Mouse (Mus musculus) thymus, adult 18-20 months (tissue): ENCODE data around the gene Mybphl.

Experiments
- DNase-seq, 2 experiments: peaks; one replicate each; pipeline ENCODE4 v3.0.0; 2022; ENCODE audit warnings: mixed read lengths in 2 of 2

Gene Mybphl

GRCm38 (mm10) chr3:108411754-108412121, 47.0 kb downstream of the Mybphl start:
- DNase-seq: no peak

- DNase-seq: no peak
Measured at GRCm38 (mm10) chr3:108413634-108414360, 49.1 kb downstream of the Mybphl start.

- no peak for DNase-seq
Measured at GRCm38 (mm10) chr3:108414857-108415830, 50.4 kb downstream of the Mybphl start, which contains the start of gene Celsr2. Celsr2 (minus strand) TSS chr3:108415552.

DNA sequence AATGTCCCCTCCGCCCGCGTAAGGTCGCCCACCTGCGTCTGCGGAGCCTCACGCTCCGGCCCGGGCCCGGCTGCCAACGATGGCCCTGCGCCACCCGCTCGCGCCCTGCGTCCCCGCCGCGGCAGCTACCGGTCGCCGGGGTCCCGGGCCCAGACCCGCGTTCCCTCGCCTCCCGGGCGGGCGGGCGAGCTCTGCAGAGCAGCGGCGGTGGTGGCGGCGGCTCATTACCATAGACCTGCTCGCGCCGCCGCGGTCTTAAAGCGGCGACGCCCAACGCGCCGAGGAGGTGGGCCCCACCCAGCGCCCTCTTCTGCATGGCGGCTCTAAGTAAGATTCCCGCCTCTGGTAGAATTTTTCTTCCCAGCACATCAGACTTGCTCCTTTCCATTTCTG, 51.1 kb downstream of the Mybphl start:
- DNase-seq: peak; percentile 64

GRCm38 (mm10) chr3:108423006-108423405, 58.3 kb downstream of the Mybphl start:
- no peak for DNase-seq

DNA sequence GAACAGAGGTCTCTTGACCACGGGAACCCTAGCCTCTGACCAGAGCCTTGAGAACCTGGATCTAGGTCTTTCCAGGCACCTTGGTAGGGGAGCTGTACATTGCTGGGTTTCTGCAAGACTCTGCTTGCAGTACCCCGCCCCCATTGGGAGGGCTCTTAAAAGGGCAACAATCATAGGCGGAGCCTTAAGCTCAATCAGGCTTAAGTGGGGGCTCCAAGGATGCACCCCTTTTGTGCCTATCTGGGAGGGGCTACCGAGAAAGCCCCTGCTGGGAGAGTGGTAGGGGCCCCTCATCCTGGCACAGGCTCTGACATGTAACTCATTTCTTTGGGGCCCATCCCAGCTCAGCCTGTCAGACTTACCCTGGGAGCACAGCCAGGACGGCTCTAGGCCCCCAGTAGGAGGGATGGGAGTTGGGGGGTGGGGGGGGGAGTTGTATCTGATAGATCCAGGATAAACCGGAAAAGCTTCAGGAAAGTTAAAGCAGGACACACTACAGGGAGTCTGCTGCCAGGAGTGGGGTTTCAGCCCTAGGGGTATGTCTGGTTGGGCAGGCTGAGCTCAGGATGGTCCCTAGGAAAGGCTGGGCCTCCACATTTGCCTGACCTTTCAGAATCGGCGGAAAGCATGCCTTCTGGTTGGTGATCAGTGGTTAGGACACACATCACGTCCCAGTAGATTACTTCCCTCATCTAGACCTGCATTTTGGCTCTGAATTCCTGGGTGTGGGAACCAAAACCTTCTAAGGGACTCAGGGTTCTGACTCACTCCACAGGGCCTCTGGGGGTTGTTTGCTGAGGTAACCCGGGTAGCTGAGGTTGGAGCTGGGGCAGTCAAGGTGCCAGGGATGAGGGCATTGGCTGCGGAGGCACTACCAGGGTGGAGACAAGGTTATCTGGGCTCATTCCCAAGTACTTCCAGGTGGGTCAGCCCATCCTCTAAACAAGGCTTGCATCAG, 59.4 kb downstream of the Mybphl start:
- DNase-seq: peak in 1 of 2 experiments; percentile 46

GRCm38 (mm10) chr3:108424944-108425623, 60.4 kb downstream of the Mybphl start:
- DNase-seq: no peak

DNA sequence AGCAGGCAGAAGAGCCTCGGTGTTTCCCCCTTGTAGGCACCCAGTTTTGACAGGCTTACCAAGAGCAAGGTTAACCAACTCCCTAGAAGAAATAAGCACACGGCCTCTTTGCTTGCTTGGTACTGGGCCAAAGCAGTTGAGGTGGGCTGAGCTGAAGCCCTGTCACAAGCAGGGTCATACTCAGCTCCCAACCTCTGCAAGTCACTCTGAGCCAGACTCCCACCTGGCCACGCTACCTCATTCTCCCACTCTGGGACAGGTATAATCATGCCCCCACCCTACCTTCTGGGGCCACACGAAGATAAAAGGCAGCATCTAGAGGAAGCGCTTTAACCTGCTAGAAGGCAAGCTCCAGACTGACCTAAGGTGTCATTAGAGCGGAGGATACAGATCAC, 60.9 kb downstream of the Mybphl start:
- DNase-seq: no peak
